Mouse (Mus musculus) liver, embryonic 15.5 days (tissue): Measurements from ENCODE around the gene Msi2. TPM values are rescaled to one million over a fixed set of nuclear protein-coding genes. Genes with fewer than 3 reads are reported as not detected.

ENCODE experiments used
- ATAC-seq: fragments of 200-750 bp; cut with Nextera tagmentation; 2 replicates; pipeline ENCODE4 v1.8.0; 2017; ENCODE audit warnings: moderate number of reproducible peaks, mild to moderate bottlenecking, moderate library complexity; ENCODE audit not compliant: insufficient read depth
- H3K27ac ChIP-seq: fragments of 300-500 bp; sonication (generic); replicated peaks from 2 replicates; pipeline ENCODE4 v1.5.1; 2015; ENCODE audit warnings: mild to moderate bottlenecking, inconsistent platforms
- H3K27me3 ChIP-seq: fragments of 300-500 bp; sonication (generic); 2 replicates; pipeline ENCODE4 v1.6.1; 2015; ENCODE audit warnings: mild to moderate bottlenecking, inconsistent platforms
- H3K36me3 ChIP-seq: fragments of 300-500 bp; sonication (generic); replicated peaks from 2 replicates; pipeline ENCODE4 v1.6.1; 2015; ENCODE audit warnings: moderate library complexity, mild to moderate bottlenecking, inconsistent platforms
- H3K4me1 ChIP-seq: fragments of 300-500 bp; sonication (generic); replicated peaks from 2 replicates; pipeline ENCODE4 v1.6.1; 2015; ENCODE audit warnings: inconsistent platforms
- H3K4me2 ChIP-seq: fragments of 300-500 bp; sonication (generic); 2 replicates; pipeline ENCODE4 v1.6.1; 2015; ENCODE audit warnings: moderate library complexity, mild to moderate bottlenecking, inconsistent platforms
- H3K4me3 ChIP-seq: fragments of 300-500 bp; sonication (generic); replicated peaks from 2 replicates; pipeline ENCODE4 v1.5.1; 2015; ENCODE audit warnings: mild to moderate bottlenecking, inconsistent platforms
- H3K9ac ChIP-seq: fragments of 300-500 bp; sonication (generic); 2 replicates; pipeline ENCODE4 v1.6.1; 2015; ENCODE audit warnings: moderate library complexity, mild to moderate bottlenecking, inconsistent platforms
- H3K9me3 ChIP-seq: fragments of 300-500 bp; sonication (generic); replicated peaks from 2 replicates; pipeline ENCODE4 v1.6.1; 2016; ENCODE audit warnings: inconsistent platforms
- WGBS: fragments of 180-500 bp; shearing (Covaris S2); methylation state at CpG from one replicate; pipeline ENCODE4 v1.1.7; 2015; ENCODE audit warnings: mixed read lengths; ENCODE audit not compliant: insufficient replicate concordance; 5-methylcytosine and 5-hydroxymethylcytosine counted together
- polyA plus RNA-seq: library from polyadenylated mRNA; unstranded; fragments of >200 nt; fragmentation: Nextera tagmentation; extraction: Ambion mirVana; gene quantifications from 2 replicates; pipeline ENCODE4 v1.2.1, GENCODE M21; 2015

Gene Msi2
- polyA plus RNA-seq, 1 experiment from 2014 or later = 3.1 TPM

GRCm38 (mm10) chr11:88502566-88502965 lies 215.7 kb downstream of the Msi2 start:
- Histone ChIP-seq H3K4me3 (no peak overlapping the region), H3K27me3 (no peaks in the 10 kb centered on the region), H3K4me2 (no peak overlapping the region), H3K9ac (no peak overlapping the region), H3K9me3 (no peaks in the 10 kb centered on the region), H3K27ac (no peak overlapping the region), H3K4me1 (0 out of 2 replicates have a peak, but pooled peaks cover 6% of the 10 kb centered on the region), H3K36me3 (no peaks in the 10 kb centered on the region)
- 82% methylated on average over 6 of the region's 6 CpGs for WGBS
- no peak for ATAC-seq

DNA sequence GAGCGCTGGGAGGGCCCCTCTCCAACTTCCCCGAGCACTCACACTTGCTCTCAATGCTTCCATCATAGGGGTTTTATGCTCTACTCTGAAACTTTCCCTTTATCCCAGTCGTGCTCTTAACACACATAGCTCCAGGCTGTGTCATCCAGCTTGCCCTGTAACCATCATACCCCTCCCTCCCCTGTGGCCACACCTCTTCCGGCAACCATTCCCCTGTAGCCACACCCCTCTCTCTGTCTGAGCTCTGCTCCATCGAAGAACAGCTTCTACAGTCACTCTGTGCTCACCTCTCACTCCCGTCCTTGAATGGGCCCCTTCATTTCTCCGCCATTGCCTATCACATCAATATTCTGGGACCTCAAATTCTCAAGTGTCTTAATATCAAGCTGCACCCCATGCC lies 219.8 kb downstream of the Msi2 start:
- no peak overlapping the region for H3K9ac ChIP-seq
- no peak for ATAC-seq
- WGBS = 48% methylated on average over 7 of the region's 7 CpGs
- no peaks in the 10 kb centered on the region for H3K27me3 ChIP-seq
- H3K27ac ChIP-seq = no peak overlapping the region
- H3K9me3 ChIP-seq = no peaks in the 10 kb centered on the region
- H3K4me1 ChIP-seq = 0 out of 2 replicates have a peak, but pooled peaks cover 6% of the 10 kb centered on the region
- no peak overlapping the region for H3K4me2 ChIP-seq
- H3K4me3 ChIP-seq = no peak overlapping the region
- H3K36me3 ChIP-seq = no peaks in the 10 kb centered on the region

- Histone ChIP-seq H3K9me3 (no peaks in the 10 kb centered on the region), H3K4me1 (0 out of 2 replicates have a peak, but pooled peaks cover 6% of the 10 kb centered on the region), H3K36me3 (no peaks in the 10 kb centered on the region), H3K27me3 (no peaks in the 10 kb centered on the region), H3K4me3 (no peak overlapping the region), H3K4me2 (no peak overlapping the region), H3K9ac (no peak overlapping the region), H3K27ac (no peak overlapping the region)
- ATAC-seq = no peak
- WGBS = 70% methylated on average over 5 of the region's 5 CpGs
Measured at GRCm38 (mm10) chr11:88496460-88496859, 221.9 kb downstream of the Msi2 start.

DNA sequence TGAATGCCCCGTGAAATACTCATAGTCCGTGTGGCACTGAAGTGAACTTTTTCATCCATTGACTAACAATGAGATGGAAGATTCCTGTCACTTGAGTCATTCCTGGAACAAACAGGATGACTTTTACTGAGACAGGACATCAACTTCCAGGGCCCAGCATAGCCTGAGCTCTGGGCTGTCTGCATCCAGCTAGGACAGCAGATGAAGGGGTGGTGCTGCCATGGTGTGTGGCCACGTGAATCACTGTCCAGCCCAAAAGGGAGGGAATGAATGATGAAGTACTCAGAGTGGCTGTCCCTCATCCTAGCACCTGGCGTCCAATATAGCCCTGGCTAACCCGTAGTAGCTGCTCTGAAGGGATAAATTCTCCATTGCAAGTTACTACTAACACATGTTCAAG lies 222.6 kb downstream of the Msi2 start:
- H3K4me3 ChIP-seq = no peak overlapping the region
- no peaks in the 10 kb centered on the region for H3K27me3 ChIP-seq
- 0 out of 2 replicates have a peak, but pooled peaks cover 7% of the 10 kb centered on the region for H3K4me1 ChIP-seq
- H3K36me3 ChIP-seq = no peaks in the 10 kb centered on the region
- 70% methylated on average over 5 of the region's 5 CpGs for WGBS
- H3K4me2 ChIP-seq = no peak overlapping the region
- H3K9me3 ChIP-seq = no peaks in the 10 kb centered on the region
- no peak overlapping the region for H3K9ac ChIP-seq
- H3K27ac ChIP-seq = no peak overlapping the region
- no peak for ATAC-seq

- Histone ChIP-seq H3K4me3 (no peak overlapping the region), H3K36me3 (no peaks in the 10 kb centered on the region), H3K4me2 (no peak overlapping the region), H3K4me1 (0 out of 2 replicates have a peak, but pooled peaks cover 10% of the 10 kb centered on the region), H3K27ac (no peak overlapping the region), H3K9ac (no peak overlapping the region), H3K27me3 (no peaks in the 10 kb centered on the region), H3K9me3 (no peaks in the 10 kb centered on the region)
- WGBS = 62% methylated on average over 3 of the region's 3 CpGs
- ATAC-seq = no peak
Measured at GRCm38 (mm10) chr11:88495018-88495417, 223.3 kb downstream of the Msi2 start.

GRCm38 (mm10) chr11:88493795-88494559 lies 224.3 kb downstream of the Msi2 start:
- H3K27me3 ChIP-seq = no peaks in the 10 kb centered on the region
- ATAC-seq = no peak
- no peak overlapping the region for H3K4me2 ChIP-seq
- H3K9ac ChIP-seq = no peak overlapping the region
- H3K36me3 ChIP-seq = no peaks in the 10 kb centered on the region
- 78% methylated on average over 18 of the region's 18 CpGs for WGBS
- H3K9me3 ChIP-seq = no peaks in the 10 kb centered on the region
- no peak overlapping the region for H3K27ac ChIP-seq
- H3K4me1 ChIP-seq = 0 out of 2 replicates have a peak, but pooled peaks cover 9% of the 10 kb centered on the region
- no peak overlapping the region for H3K4me3 ChIP-seq

GRCm38 (mm10) chr11:88492585-88492984 lies 225.7 kb downstream of the Msi2 start:
- WGBS = 67% methylated on average over 2 of the region's 2 CpGs
- Histone ChIP-seq H3K4me1 (0 out of 2 replicates have a peak, but pooled peaks cover 3% of the 10 kb centered on the region), H3K27ac (no peak overlapping the region), H3K36me3 (no peaks in the 10 kb centered on the region), H3K9me3 (no peaks in the 10 kb centered on the region), H3K4me2 (no peak overlapping the region), H3K9ac (no peak overlapping the region), H3K4me3 (no peak overlapping the region), H3K27me3 (no peaks in the 10 kb centered on the region)
- no peak for ATAC-seq

- Histone ChIP-seq H3K27me3 (no peaks in the 10 kb centered on the region), H3K4me2 (no peak overlapping the region), H3K27ac (no peak overlapping the region), H3K4me1 (0 out of 2 replicates have a peak, but pooled peaks cover 3% of the 10 kb centered on the region), H3K36me3 (no peaks in the 10 kb centered on the region), H3K9ac (no peak overlapping the region), H3K4me3 (no peak overlapping the region), H3K9me3 (no peaks in the 10 kb centered on the region)
- 56% methylated on average over 4 of the region's 4 CpGs for WGBS
- no peak for ATAC-seq
Measured at GRCm38 (mm10) chr11:88489985-88490384, 228.3 kb downstream of the Msi2 start.

- no peak overlapping the region for H3K4me3 ChIP-seq
- no peak overlapping the region for H3K9ac ChIP-seq
- H3K4me2 ChIP-seq = no peak overlapping the region
- H3K9me3 ChIP-seq = no peaks in the 10 kb centered on the region
- 76% methylated on average over 17 of the region's 17 CpGs for WGBS
- no peak for ATAC-seq
- no peak overlapping the region for H3K27ac ChIP-seq
- H3K27me3 ChIP-seq = no peaks in the 10 kb centered on the region
- peaks cover 3% of the 10 kb centered on the region; the same call in 1 of the 2 replicates for H3K4me1 ChIP-seq
- H3K36me3 ChIP-seq = no peaks in the 10 kb centered on the region
Measured at GRCm38 (mm10) chr11:88488941-88489724, 229.2 kb downstream of the Msi2 start.

- Histone ChIP-seq H3K4me2 (no peak overlapping the region), H3K9ac (no peak overlapping the region), H3K9me3 (no peaks in the 10 kb centered on the region), H3K27ac (no peak overlapping the region), H3K36me3 (no peaks in the 10 kb centered on the region), H3K4me3 (no peak overlapping the region), H3K4me1 (peaks cover 3% of the 10 kb centered on the region; the same call in 1 of the 2 replicates), H3K27me3 (no peaks in the 10 kb centered on the region)
- 82% methylated on average over 13 of the region's 13 CpGs for WGBS
- ATAC-seq = no peak
Measured at GRCm38 (mm10) chr11:88488175-88488940, 230.0 kb downstream of the Msi2 start.

GRCm38 (mm10) chr11:88485987-88486386 lies 232.3 kb downstream of the Msi2 start:
- Histone ChIP-seq H3K36me3 (no peaks in the 10 kb centered on the region), H3K4me1 (peaks cover 9% of the 10 kb centered on the region; the same call in 1 of the 2 replicates), H3K4me3 (no peak overlapping the region), H3K9me3 (no peaks in the 10 kb centered on the region), H3K27ac (no peak overlapping the region), H3K9ac (no peak overlapping the region), H3K27me3 (no peaks in the 10 kb centered on the region), H3K4me2 (no peak overlapping the region)
- no peak for ATAC-seq
- WGBS = 82% methylated on average over 1 of the region's 1 CpGs
